Mouse (Mus musculus) lung, adult 18-20 months (tissue): ENCODE data around the gene Gnpat.

Experiments used
- DNase-seq, 2 experiments: peaks; one replicate each; pipeline ENCODE4 v3.0.0; 2022; ENCODE audit warnings: mixed read lengths in 2 of 2

The Gnpat gene

DNA sequence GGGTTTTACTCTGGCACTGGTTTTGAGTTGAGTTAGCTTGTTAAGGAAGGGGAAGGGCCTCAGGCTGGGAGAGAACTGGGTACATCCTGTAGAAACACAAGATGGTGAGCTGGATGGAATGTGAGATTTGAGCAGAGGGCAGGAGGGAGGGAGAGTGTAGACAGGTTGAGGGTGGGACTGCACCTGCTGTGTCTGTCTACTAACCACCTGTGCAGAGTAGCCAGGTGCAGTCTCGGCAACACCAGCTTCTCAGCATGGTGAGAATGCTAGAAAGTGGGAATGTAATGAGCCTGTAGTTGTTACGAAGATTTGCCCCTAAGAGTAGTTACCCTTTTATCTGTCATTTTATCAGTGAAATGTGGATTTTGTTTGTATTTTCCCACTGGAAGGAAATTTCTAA, 42.6 kb downstream of the Gnpat start:
- no peak for DNase-seq

DNA sequence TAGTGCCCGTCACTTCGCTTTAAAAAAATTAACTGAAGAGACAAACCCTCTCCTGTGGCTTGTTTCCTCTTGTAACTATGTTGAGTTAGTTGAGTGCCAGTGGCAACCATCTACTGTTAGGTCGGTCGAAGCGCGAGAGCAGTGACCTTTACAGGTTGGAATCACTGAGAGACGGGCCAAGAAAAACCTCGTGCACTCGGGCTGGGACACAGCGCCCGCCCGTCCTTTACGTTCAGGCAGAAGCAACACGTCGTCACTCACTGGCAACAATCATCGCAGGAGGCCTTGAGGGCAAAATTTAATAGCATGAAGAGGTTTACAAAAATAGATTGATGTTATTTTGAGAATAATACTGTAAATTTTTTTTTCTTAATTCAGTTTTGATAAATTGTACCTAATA, 47.1 kb downstream of the Gnpat start:
- no peak for DNase-seq

DNA sequence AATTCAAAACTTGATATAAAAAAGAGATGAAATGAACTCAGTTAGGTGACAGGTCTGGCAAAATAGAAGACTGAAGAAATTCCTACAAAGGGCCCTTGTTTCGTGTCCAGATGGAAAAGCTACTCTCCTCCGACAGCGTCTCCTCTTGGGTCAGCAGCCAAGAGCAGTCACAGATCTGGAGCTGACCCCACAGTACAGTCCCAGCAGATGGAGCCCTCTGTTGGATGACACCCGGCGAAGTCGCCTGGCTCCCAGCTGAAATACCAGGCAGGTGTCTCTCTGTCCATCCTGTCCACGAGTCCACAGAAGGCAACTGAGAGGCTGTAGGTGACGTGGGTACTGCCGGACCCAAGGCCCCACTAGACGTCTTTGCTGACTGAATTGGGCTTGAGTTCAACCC, 47.5 kb downstream of the Gnpat start:
- no peak for DNase-seq

DNA sequence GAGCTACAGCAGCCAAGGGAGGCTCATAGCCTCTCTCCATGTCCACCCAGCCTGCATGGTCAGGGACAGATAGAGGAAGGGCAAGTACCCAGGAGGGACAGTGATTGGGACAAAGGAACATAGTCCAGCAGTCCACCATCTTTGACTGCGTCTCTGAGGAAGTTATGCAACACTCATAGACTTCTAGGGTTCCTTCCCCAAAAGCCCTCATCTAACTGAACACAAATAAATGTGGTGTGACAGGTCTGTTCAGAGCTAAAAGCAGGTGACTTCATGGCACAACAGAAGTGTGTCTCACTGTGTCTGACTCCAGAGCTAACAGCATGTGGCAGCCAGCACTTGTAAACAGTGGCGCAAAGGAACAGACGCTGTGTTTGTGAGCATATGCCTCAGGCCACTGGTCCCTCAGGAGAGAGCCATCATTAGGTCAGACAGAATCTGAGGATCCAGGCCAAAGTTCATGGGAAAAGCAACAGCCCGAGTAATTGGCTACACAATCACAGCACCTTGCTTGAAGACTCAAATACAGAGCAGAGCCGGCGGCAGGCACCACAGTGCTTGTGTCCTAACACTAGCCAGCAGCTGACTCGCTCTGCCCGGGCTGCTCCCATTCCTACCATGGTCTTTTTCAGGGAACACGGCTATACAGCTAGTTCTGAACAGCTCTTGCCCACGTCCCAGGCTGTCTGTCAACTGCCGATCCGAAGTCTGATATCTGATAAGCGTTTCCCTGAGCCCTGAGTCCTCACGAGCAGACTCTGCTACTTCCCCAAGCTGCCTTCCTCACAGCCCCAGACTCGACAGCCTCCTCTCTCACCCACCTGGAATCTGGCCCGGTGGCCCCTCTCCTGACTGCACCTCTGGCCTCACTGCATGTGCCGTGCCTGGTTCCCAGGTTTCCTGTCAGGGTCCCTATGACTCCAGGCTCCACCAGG, 49.4 kb downstream of the Gnpat start:
- no peak for DNase-seq

DNA sequence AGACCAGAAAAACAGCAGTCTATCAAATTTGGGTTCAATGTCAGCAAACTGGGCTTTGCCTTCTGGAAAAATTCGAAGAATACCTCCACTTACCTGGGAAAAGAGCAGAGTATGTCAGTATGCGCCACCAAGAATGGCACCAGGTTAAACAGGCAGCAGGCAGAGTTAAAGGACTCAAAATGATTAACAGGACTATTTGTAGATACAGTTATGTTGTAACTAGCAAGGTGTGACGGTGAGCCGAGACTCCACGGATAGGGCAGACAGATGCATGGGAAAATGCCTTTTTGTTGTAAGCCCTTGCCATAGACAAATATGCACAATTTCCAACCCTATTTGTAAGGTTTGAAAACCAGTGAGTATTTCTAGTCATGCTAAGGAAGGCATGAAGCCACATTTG, 51.2 kb downstream of the Gnpat start:
- DNase-seq = no peak

DNA sequence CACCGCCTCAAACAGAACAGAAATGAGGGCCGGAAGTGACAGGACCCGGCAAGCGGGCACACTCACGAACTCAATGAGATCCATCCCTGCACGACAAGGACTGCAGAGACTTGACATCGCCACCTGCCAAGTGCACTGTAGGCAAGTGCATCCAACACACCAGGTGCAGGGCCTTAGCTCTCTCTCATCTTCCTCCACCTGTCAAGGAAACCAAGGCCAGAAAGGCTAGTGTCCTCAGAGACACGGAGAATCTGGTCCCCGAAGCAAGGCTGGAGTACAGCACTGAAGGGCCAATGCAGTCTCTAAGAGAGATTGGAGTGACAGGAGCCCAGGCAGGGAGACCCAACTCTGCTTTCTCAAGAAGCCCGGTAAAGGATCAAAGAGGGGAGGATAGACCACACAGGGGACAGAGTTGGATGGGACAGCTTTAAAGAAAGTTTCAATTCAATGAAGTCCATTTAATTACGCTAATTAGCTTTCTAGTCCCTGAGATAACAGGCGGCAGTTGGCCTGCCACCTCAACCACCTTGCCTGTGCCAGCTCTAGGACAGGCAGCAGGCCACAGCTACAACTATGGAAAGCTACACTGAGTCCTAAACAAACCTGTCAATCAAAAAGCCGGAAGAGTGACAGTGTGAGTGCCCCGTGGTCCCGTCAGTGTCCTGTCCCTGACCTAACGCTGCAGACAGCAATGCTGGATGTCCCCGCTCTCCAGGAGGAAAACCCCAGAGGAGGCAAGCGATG, 55.1 kb downstream of the Gnpat start:
- no peak for DNase-seq

DNA sequence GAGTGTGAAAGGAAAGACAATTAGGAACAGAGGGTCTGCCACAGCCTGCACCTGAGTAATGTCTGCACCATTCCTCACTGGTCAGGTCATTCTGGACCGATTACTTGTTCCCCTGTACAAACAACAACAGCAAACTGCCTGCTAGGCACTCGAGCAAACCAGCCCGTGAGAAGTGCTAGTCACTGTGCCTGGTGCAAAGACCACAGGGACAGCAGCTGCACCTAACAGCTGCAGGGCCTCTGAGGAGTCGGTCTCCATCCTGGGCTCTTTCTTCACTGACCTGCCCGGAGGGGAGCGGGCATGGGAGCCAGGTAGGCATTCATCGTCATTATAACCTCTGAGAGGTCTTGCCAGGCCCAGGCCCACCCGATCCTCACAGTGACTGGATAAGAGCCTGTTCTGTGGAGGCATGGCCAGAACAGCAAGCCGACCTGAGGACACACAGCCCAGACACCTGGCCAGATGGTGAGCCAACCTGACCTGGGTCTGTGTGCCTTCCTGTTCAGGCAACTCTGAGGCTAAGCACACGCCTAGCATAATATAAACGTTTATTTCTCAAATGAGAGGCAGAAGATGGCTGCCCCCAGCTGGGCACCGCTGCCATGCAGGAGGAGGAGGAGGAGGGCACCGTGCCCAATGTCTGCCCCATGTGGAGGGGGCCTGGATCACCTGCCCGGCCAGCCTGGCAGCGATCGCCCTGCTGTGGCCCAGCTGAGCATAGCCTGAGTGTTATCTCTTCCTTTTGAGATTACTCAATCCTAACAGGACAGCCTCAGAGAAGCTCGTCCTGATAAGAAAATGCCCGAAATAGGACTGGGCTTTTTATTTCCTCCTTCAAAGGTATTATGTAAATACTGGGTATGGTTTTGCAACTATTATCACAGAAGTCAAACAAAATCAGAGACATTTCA, 58.8 kb downstream of the Gnpat start:
- peak; percentile 23 to 40 for DNase-seq

DNA sequence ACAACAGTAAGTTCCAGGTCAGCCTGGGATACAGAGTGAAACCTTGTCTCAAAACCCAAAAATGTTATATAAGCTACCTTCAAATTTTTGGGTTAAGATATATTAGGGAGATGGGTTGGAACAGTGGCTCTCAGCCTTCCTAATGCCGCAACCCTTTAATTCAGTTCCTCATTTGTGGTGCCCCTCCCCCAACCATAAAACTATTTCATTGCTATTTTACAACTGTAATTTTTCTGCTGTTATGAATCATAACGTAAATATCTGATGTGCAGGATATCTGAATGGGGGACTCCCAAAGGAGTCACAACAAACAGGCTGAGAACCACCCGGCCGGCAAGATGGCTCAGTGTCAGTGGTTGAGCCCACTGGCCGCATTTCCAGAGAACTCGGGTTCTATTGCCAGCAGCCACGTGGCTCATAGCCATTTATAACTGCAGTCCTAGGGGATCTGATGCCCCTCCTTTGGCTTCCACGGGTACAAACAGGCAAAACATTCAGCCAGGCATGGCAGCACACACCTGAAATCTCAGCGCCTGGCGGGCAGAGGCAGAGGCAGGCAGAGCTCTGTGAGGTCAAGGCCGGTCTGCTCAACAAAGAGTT, 59.8 kb downstream of the Gnpat start:
- DNase-seq = peak in 1 of 2 experiments; percentile 15

DNA sequence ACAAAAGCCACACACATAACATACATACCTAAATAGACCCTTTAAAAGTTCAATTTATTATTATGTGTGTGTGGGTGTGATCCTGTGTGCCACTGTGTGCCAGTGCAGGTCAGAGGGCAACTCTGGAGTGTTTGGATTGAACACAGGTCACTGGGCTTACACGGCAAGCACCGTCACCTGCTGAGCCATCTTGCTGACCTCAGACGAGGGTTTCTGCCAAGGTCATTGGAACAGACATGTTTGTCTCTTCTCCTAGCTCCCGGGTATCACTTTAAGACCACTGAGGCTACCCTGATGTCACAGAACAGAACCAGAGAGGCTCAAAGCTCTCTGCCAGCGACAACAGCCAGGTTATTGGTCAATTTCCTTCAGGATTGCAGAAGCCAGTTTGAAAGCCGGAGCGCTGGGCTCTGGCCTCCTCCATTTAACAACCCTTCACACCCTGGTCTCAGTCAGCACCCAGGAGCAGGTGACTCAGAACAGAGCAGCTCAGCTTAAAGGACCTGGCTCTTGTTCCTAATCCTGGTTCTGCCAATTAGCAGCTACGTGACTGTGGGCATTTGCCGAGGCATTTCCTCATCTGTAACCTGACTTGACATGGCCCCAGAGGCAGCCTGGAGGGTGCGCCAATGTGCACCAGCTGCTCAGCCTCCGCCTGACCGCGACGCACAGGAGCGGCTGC, 61.3 kb downstream of the Gnpat start:
- DNase-seq = peak; percentile 40 to 48

DNA sequence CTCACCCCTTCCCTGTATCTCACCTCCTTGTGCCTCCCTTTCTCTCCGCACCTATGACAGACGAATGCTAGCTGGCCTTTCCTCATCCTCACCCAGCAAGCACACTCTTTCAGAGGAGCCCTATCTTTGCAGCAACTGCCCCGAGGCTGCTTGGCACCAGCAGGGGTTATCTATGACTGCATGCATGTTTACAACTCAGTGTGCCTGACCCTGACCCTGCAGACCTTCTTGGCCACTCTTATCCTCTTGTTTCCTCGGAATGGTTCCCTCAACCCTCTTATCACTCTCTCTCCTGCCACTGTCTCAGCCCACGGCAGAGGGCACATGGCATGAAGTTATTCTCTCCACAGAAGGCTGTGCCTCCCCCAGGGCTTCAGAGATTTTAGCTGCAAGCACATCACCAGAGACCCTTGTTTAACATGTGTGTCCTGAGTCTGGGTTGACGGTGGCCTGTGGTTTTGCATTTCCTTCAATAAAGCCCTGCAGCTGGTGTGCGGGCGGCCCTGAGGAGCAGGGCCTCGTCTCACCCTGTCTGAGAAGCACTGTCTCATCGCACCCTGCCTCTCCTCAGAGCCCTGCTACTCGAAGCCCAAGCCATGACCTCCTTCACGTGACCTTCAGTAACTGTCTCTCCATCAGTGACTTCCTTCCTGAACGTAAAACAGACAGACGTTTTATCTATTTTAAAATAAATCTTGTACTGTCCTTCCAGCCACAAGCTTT, 62.9 kb downstream of the Gnpat start:
- no peak for DNase-seq

DNA sequence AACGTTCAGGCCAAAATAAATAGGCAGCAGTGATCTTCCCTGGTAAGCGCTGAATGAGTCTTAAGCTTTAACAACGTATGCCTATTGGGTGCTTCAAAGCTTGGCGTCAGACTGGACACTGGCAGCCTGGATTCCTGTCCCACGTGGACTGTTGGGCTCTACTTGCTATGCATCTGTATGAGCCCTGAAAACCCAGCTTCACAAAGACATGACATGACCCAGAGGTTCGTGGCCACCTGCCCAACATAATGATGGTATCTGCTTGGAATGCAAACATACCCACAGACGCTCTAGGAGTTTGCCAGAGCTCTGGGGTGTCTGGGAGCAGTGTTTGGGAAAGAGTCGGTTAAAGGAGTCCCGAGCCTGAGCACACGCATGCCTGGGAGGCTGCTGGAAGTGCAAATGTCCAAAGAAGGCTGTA, 63.5 kb downstream of the Gnpat start:
- peak; percentile 42 to 57 for DNase-seq

DNA sequence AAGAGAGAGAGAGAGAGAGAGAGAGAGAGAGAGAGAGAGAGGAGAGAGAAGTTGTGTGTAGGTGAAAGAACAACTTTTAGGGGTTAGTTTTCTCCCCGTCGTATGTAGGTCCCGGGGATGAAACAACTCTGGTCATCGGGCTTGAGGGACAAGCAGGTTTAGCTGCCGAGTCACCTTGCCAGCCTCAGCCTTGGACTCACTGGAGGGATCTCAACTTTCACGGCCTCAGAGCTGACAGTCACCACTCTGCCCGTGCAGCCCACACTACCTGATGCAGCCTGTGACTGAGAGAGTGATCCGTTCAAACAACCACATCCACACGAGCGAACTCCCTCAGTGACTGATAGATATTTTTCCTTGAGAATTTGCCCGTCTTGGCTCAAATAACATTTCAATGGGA, 66.2 kb downstream of the Gnpat start:
- no peak for DNase-seq

DNA sequence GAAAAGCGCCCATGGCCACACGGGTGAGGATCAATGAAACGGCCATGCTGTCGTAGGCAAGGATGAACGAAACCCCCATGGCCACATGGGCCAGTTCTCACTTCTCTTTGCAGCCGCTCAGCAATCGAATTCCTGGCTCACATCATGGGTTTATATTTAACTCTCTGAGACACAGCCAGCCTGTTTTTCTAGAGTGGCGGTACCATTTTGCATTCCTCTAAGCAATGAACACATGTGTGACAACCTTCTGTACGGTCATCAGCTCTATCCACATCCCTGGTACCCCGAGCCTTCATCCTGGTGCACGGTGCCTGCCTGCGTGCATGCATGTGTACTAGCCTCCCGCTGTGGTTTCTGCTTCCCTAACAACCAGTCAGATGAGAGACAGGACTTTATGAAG, 67.3 kb downstream of the Gnpat start:
- DNase-seq = no peak

DNA sequence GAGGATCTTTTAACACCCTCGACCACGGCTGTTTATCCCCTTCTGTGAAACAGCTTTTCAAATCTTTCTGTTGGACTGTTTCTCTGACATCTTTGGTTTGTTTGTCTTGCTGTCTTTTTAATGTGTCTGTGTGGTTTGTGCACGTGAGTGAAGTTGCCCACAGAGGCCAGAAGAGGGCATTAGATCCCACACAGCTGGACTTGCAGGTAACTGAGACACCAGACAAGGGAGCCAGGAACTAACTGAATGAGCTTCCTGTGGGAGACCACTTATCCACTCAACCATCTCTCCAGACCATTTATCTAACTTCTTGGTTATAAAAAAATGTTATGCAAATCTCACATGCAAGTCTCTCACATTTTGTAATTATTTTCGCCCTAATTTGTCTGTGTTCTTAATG, 67.8 kb downstream of the Gnpat start:
- DNase-seq = no peak

DNA sequence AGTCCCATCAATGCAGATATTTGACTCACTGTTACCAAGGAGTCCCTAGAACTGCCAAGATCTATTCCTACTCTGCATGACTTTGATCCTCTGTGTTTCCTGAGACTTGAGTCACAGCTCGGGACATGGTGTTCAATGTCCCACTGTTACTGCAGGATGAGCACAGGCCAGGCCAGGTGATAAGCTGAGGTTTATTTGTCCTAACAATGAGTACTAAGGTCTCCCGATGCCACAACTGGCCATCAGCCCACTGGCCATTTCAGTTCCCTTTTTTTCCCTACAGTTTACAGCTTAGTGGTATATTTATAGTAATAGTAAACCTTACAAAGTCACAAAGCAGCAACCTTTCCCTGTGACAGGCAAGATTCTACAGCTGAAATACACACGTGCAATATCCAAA, 69.6 kb downstream of the Gnpat start:
- no peak for DNase-seq

DNA sequence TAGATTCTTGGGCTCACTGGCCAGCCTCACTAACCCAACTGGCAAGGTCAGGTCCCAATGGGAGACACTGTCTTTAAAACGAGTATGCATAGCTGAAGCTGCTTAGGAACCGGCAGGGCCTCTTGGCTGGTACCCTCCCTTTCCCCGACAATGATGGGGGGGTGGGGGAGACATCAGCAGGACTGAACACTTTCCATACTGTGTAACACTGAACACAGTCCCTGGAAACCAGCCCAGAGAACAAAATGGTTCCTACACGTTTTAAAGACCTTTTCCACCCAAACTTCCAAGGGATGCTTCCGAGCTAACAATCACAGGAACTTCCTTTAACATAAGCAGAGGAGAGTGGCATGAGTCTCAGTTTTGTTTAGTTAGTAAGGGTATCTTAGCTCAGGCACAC, 72.3 kb downstream of the Gnpat start:
- DNase-seq = no peak

DNA sequence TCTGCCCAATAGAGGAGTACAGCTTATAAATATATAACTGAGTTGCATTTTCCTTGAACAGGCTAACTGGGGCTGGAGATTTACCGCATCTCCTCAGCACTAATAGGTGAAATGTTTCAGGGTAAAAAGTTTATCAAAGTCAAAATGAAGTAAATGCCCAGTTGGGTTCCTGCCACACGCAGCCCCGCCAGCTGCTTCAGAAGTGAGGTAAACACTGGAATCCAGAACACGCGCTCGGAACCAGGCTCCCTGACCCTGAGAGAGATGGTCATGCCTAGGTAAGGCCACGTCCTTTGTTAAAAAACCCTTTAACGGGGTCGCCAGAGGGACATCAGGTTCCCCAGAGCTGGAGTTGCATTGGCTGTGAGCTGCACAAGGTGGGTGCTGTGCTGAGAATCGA, 73.9 kb downstream of the Gnpat start:
- no peak for DNase-seq

DNA sequence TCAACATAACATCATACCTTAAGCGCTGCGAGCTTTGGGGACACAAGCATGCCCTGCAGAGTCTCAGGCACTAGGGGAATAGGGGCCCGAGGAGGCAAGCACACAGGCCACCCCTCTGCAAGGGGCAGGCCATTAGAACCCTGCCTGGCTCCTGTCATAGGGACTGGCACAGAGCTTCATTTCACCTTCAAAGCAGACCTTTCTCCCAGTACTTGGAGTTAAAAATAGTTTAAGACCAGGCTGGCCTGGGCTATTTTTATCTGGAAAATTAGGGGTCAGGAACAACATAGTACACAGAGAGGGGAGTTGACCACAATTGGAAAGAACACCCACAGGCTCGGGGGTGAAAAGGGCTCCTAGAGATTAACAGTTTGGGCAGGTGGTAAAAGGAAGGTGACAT, 74.5 kb downstream of the Gnpat start:
- DNase-seq = no peak
